Mouse (Mus musculus) frontal cortex, postnatal 14 days (tissue): Measurements from ENCODE around the gene Dnaic1.

ENCODE experiments used
- DNase-seq, 2 experiments: peaks; one replicate each; pipeline ENCODE4 v3.0.0; 2022; ENCODE audit warnings: low spot score in 2 of 2

The Dnaic1 gene

DNA sequence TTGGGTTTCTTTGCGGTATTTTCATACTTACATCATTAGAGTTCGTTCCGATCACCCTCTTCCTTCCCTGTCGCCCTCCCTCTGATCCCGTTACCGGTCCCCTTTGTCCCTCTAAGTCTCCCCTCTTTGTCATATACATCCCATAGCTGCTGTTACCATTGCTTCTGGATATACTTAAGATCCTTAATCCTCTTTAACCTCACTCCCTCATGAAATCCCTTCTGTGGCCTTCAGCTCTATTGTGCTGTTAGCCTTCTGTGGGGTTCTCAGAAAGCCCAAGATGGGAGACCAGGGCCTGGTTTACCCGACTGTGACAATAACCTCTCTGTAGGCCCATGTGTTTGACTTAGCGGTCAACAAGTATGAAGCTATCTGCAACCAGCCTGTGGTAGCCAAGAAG lies 65.1 kb downstream of the Dnaic1 start:
- DNase-seq = no peak

DNA sequence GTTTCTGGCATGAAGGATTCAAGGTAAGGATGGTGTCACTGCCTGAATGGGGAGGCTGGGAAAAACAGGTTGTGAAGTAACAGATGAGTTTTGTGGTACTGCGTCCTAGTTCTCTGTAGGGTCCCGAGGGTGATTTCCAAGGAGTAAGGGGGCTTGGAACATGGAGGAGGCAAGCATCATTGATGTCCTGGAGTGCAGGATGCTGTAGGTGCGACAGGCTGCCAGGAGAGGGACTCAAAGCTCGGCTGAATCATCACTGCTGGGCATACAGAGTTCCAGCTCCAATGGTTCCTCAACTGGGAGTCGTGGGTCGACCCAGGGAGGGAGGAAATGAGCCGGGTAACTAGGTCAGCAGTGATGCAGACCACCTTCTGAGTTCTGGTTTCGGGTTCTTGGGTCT lies 65.6 kb downstream of the Dnaic1 start:
- DNase-seq = no peak

DNA sequence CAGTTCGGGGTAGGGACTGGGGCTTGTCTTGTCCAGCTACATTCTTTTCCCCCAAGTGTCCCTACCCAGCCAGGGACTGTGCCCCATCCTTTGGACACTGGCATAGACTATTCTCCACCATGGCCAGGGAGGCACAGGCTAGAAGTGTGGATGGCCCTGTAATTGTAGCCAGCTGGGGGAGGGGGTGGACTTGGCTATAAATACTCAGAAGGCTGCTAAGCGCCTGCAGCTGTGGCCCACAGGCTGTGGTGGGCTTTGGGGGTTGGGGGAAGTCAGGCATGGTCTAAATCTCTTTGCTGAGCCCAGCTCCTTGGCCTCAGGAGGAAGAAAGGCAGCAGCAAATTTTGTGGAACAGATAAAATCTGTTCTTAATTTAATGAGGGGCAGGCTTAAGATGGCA lies 66.3 kb downstream of the Dnaic1 start:
- no peak for DNase-seq

DNA sequence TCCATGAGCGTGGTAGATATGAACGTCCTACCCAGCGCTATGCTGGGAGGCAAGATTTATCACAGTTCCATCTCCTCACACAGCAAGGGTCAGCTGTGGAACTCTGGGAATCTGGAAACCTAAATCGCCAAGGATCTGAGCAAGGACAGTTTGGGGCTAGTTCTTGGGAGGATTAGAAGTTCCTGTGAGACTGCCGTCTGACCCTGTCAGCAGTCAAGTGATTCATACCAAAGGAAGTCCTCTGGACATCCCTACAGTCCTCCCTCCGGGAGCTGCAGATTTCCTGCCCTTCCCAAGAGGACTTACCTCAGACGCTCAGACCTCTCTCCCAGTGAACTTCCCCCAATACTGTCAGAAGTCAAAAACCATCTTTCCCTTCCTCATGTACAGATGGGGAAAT lies 66.8 kb downstream of the Dnaic1 start:
- DNase-seq = no peak

DNA sequence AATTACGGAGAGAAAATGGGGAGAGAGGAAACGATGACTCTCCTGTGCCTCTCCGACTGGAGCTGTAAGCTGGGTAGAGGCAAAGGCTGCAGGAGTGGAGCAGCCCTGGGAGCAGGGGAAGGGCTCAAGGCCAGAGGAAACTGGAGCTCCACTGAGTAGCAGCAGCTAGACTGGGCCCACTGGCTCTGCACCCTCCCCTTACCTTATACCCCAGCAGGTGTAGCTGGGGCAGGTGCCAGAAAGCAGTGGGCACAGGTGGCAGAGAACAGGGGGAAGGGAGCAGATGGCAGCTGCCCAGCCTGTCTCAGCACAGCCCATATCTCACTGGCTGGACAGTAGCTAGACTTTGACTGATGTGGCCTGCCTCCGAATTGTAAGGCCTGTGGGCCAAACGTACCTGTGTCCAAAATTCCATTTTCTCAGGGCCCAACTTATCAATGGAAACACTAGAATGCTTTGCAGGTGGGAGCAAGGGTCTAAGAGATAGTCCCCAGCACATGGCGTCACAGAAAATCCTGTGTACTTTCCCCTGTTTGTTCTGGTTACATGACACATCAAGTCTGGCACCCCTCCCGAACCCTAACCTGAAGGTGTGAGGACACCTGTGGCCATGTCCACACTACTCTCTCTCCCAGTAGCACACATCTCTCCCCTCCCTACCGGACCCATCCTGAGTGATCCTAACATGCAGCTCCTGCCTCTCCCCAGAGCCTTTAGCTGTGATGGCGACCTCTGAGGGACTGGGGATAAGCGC lies 67.5 kb downstream of the Dnaic1 start:
- no peak for DNase-seq

DNA sequence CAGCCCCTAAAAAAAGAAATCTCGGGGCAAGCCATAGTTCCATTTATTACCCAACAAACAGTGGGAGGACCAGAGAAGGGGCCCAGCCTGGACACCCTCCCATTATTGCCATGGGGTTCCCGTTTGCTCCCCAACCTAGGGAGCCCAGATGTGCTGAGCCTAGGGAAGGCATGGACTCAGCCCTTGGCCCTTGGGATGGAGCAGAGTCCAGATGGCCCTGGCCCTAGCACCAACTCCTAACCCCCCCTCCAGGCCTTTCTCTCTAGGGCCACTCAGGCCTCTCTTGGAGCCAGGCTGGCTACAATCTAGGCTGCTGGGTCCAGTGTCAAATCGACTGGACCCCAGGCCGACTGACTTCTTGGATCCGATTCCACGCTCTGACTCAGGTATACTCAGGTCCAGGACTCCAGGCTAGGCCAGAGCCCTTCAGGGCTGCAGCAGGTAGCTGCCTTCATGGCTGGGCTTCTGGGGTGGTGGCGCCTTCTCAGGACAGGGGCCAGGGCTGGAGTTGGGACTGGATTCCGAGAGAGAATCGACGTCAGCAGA lies 68.7 kb downstream of the Dnaic1 start:
- DNase-seq = no peak

DNA sequence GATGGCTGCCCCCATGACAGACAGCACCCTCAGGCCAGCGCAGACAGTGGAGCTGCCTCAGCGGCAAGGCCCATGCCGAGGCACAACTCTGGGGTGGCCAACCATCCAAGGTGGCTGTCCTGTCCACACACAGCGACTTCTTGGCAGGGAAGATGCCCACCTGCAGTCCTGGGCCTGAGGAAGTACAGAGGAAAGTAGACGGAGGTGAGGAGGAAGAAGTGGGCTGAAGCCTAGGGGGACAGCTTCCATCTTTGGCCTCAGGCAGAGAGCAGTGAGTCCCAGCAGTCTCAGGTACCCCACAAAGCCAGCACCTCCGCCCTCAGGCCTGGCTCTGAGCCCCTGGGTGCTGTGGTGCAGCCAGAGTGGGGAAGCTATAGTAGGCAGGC lies 69.2 kb downstream of the Dnaic1 start:
- no peak for DNase-seq

DNA sequence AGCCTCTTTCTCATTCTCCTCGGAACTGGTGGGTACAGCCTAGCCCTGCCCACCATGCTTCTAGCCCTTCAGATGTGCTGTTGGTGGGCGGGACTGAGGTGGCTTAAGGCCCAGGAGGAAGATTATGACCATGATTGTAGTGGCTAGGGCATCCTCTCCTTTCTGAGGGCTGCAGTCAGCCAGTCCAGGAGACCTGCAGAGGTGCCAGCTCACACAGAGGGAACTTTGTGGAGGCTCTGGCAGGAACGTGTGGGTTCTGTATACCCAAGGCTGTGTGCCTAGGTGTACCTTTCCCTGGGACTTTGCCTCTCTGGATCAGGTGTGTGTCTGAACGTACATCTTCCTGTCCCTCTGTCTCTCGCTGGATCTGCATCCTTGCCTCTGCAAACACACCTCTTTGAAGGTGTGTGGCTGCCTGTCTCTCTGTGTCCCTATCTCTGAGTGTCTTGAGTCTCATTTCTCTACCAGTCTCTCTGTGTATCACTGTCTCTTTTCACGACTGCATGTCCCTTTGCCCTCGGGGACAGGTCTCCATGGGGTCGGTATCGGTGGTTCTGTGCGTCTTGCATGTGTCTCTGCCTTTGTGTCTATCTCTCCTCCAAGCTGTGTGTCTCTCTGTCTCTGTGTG lies 69.8 kb downstream of the Dnaic1 start:
- no peak for DNase-seq

DNA sequence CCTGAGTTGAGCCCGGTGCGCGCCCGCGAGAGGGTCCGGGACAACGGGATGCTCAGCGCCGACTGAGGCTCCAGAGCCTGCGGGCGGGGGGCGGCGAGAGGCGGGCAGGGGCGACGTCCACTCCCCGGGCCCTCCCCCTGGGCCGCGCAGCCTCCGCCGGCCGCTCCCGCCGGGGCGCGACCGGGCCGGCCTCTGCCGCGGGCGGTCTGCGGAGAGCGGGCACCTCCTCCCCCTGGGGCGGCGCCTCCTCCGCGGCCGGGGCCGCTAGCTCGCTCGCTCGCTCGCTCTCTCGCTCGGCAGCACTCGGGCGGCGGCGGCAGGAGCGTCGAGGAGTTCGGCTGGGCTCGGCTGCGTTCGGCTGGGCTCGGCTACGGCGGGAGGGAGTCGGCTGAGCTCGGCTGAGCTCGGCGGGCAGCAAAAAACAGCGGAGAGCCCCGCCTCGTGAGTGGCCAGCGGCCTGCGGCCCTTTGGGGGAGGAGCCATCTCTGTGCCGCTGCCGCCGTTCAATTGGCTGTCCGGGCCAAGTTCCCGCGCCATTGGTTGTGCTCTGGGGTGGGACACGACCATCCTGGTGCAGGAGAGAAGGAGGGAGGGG lies 70.4 kb downstream of the Dnaic1 start, which contains the start of gene Enho:
Enho (minus strand) TSS at position 412 of the 595 bp plus-strand sequence.
- peak; percentile 88 to 89 for DNase-seq

DNA sequence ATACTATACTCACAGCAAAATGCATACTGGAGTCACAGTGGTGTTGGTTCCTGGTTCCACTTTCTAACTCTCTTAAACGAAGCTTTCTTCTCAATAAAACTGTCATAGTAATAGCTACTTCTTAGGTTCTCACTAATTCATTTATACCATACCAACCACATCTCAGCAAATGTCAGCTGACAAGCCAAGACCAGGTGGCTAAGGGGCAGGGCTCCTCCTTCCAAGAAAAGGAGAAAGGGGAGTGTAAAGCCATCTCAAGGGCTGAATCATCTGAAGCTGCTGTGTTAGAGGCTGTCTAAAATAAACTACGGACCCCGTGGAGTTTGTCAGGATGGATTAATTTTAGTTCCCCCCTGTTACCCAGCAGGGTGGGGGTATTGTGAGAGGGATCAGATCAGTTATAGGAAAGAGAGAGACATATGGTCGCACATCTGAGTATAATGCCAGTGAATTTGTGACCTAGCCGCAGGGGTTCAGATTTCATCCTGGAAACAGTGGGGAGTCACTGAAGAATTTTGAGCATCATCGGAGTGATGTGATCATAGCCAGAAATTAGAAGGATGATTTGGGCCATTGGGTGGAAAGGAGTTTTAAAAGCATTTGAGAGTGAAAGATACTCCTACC lies 71.7 kb downstream of the Dnaic1 start:
- DNase-seq = no peak

DNA sequence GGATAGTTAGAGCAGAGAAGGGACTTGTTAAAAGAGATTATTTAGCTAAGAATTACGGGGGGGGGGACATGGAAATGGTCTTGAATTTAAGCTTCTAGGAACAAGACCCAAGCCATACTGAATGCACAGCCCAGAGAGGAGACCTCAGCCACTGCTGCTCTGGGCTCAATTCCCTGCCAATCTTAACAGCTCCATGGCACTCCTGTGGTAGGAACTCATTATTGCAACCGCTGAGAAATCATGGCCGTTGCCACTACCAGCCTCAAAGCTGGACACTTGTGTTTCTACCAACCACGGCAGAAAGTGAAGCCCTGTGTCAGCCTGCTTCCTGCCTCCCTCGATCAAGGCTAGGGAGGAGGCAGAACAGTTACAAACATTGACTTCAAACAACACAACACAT lies 75.9 kb downstream of the Dnaic1 start:
- DNase-seq = peak in 1 of 2 experiments; percentile 40

DNA sequence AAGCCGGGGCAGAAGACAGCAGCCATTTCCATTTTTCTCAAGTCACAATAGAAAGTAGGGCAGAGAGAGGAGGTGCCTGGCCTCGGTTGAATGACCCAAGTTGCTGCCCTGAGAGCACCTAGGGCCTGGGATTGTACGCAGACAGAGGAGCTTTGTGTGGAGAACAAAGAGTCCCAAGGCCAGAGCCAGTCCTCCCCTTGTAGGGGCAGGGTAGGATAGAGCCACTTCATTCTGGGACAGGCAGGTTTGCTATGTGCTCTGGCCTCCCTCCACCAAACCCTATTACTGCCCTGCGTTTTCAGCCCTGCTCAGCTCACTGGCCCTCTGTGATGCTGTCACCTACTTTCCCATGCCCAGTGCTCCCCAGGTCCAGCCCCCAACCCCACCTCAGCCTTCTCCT lies 78.6 kb downstream of the Dnaic1 start:
- no peak for DNase-seq

DNA sequence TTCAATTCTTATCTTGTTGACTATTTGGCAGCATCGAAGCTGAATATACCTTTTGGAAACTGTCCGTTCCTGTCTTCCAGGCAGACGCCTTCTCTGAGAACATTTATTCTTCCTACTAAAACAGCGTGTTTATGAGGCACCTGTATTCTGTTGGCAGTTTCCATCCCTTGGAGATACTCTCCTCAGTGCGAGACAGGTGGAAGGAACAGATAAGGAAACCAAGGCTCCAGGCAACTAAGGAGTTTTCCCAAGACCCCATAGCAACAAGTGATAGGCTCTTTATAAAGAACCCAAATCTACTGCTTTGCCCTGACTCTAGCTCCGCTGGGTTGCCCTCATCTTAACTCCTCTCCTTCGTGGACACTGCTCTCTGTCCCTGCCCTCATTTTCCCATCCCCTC lies 79.1 kb downstream of the Dnaic1 start:
- no peak for DNase-seq

DNA sequence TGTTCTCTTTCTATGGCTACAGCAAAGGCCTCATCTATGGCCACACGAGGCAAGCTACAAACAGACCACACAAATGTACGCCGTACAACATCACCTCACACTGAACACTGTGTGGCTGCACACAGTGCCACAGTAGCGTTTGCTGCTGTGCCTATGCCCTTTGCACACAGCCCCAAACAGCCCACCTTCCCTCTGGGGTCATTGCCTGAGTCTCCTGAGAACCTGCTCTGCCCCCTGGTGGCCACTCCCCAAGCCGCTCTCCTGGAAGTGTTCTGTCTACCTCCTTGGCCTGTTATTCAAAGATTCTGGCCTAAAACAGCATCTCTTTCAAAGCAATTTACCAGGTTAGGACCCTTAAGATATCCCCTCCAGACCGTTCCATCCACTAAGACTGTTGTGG lies 83.7 kb downstream of the Dnaic1 start:
- DNase-seq = peak; percentile 39 to 65

DNA sequence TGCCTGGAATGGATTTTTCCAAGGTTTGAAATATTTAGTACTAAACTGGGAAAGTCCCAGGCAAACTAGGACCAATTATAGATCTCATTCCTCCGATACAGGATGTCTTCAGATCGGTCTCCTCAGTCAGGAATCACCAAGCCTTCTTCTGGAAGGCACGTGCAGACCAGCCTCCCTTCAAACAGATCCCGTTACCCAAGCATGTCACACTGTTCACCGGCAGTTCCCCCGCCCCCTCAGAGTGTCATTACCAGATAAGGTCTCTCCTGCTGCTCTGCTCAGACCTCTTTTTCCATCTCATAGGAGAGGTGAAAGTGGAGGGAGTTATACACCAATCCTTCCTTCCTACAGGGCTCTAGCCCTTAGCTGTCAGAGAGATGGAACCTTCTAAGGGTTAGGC lies 84.2 kb downstream of the Dnaic1 start:
- no peak for DNase-seq

DNA sequence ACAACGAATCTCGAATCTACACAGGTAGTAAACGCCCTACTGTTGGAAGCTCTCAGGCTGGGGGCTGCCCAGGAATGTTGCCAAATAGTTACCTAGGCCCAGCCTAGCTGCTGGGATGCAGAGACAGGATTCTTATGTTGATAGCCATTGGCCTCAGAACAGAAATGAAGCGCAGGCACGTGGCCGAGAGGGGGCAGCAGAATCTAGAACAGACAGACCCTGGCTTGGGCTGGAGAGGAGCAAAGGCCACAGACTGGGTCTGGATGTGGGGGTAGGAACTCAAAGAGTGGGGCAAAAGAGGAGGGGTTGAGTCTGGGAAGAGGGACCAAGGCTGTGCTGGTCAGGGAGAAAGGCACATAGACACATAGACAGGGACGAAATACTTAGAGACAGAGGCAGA lies 84.6 kb downstream of the Dnaic1 start:
- no peak for DNase-seq

DNA sequence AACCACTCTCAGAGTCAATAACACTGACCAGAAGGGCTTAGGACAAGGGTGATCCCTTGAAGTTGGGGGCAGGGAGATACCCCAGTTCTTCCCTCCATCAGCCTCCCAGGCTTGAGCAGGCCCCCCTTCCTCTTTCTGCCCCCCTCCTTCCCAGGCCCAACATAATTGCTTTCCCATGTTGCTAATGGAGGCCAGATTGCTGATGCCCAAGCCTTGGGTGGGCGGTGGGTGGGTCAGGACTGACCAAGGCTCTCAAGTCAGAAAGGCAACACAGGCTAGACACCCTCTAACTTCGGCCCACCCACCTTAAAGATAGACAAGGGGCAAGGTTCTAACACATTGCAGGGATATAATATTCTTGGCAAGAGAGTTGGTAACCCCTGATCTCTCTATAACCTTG lies 86.0 kb downstream of the Dnaic1 start:
- DNase-seq = no peak

DNA sequence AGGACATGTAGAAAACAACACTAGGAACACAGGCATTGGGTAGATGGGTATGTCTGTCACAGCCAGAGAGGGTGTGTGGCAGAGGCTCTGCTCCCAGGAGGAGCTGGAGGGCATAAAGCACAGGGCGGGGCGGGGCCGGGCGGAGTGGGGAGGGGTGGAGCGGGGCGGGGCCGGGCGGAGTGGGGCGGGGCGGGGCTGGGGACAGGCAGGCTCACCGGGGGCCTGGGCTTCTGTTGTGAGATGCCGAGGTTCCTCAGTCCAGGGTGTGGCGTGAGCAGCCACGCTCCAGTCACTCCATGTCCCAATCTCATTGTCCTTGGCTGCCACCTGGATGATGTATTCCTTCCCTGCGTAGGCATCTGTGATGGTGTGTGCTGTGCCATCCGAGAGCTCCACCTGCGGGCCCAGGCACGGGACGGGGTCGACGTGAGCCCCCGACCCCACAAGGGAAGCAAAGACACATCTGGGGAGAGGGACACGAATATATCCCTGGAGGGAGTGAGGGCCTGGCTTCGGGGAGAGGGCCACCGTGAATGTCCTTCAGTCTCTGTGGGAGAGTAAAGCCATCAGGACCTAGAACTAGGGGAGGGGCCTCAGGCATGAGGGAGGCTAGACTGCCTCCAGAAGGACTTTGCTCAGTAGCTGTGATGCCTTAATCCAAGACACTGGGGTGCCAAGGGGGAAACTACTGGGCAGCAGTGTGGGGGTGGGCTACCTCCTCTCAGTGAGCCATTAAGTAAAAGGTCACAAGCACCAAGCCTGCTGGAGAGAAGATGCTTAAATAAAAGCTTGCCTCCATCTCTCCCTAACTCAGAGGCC lies 89.2 kb downstream of the Dnaic1 start:
- DNase-seq = no peak

DNA sequence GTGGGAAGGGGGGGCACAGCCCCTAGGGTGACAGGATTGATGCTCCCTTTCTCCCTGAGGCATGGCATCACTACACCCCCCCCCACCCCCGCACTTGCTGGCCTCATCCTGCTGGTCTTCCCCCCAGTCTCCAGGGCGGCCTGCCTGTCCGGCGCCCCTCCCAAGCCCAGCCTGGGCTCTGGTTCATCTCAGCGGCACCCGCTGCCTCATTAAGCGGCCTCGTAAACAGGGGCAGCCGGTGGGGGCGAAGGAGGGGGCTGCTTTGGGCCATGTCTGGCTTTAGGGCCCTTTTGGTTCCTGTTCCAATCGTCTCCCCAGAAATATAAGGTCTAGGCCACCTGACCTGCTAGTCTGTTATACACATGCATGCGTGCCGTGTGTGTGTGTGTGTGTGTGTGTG lies 90.0 kb downstream of the Dnaic1 start:
- no peak for DNase-seq

DNA sequence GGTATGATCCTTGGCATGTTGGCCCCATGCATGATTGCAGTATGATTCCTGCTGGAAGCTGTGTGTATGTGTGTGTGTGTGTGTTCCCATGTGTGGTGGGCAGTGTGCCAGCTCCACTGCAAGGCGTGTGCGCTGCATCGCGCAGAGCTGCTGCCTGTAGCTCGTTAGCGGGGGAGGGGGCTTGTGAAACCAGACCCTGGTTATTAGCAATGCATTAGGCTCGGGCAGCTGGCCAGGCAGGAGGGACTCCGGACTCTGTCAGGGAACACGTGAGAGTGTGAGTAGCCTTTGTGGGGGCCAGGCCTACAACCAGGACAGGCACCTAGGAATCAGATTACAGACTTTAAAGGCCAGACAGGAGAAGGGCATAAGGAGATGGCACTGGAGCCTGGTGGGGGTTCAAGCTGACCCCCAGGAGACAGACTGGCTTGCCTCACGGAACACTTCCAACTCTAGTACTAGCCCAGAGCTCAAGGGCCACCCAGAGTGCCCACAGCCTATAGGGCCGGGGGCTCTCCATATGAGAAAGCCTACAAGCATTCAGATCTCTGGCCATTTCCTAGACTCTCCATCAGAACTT lies 91.4 kb downstream of the Dnaic1 start:
- no peak for DNase-seq

DNA sequence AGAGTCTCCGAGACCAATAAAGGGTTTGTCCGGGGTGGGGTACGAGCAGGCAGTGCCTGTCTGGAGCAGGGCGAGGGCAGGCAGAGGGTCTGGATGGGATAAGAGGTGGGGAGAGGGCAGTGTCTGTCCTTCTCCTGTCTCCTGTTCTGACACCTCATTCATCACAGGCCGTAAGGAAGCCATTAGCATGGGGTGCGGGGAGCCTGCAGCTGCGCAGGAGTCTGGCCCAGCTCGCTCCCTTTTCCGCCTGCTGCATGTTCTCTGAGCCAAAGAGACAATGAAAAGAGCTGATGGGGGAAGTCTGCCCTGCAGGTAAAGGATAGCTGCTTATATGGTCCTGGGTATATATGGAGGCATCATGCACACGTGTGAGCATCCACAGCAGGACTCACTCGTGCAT lies 93.1 kb downstream of the Dnaic1 start:
- no peak for DNase-seq
